Comparison of ENCODE assay signal across 11 mouse cellular contexts in genomic region chr4:114712005-114712665, GRCm38 (mm10).
DNase-seq lines count a peak whose midpoint lies in the region; ATAC-seq and TF ChIP-seq lines count a peak whose summit lies in the region.
"Had no signal": no experiment of that assay in that cellular context is flagged by ENCODE, and none has a peak within 500 bp of the region (broad histone marks: within the 10 kb centered on the region; RNA-seq: fewer than 3 reads in every experiment).

No protein-coding gene starts in this region.

- 27% methylated on average over 7 of the region's 7 CpGs for WGBS in lung, postnatal 0 days
- WGBS in kidney, adult 2 months, result 29% methylated on average over 7 of the region's 7 CpGs
- 32% methylated on average over 7 of the region's 7 CpGs for WGBS in neural tube, embryonic 14.5 days

- no peaks in the 10 kb centered on the region for H3K9me3 ChIP-seq in lung, postnatal 0 days (ENCODE audit: low read length)
- no peaks in the 10 kb centered on the region for H3K9me3 ChIP-seq in neural tube, embryonic 14.5 days (ENCODE audit: control insufficient read depth, low read length)
- H3K9me3 ChIP-seq: limb, embryonic 15.5 days had no signal

- no peak overlapping the region for H3K27ac ChIP-seq in lung, postnatal 0 days (ENCODE audit: low read length)
- H3K27ac ChIP-seq in kidney, adult 2 months (ENCODE audit: insufficient read depth, low read depth, low read length), result no peak overlapping the region
- H3K27ac ChIP-seq in neural tube, embryonic 14.5 days (ENCODE audit: low read depth, low read length), result no peak overlapping the region
- H3K27ac ChIP-seq: limb, embryonic 15.5 days had no signal

- H3K4me3 ChIP-seq in lung, postnatal 0 days (ENCODE audit: low read depth, low read length), result no peak overlapping the region
- H3K4me3 ChIP-seq in kidney, adult 2 months (ENCODE audit: insufficient read depth, low read depth, low read length), result no peak overlapping the region
- H3K4me3 ChIP-seq in neural tube, embryonic 14.5 days (ENCODE audit: low read depth, low read length), result no peak overlapping the region
- H3K4me3 ChIP-seq: limb, embryonic 15.5 days had no signal

- peak; percentile 42 for DNase-seq in embryo, embryonic 10 days (ENCODE audit: low spot score)
- DNase-seq in embryo, embryonic 11 days, result no peak
- DNase-seq in lung, postnatal 0 days (ENCODE audit: low spot score), result peak; percentile 7
- no peak for DNase-seq in lung, postnatal 36 days
- DNase-seq in kidney, adult 2 months, result peak; percentile 80
- no peak for DNase-seq in layer of hippocampus, postnatal 36 days
- DNase-seq in ovary, adult 18-20 months (ENCODE audit: low spot score), result no peak
- DNase-seq: cerebellum, adult 9-11 months; heart, adult 11 months had no signal

- TF ChIP-seq POLR2A in kidney, adult 2 months (IDR thresholded peaks at IDR 0.05; ENCODE audit: low read depth, low read length), result no peak

- no peak overlapping the region for H3K4me2 ChIP-seq in lung, postnatal 0 days (replicated peaks; ENCODE audit: low read depth, low read length)
- H3K4me2 ChIP-seq in neural tube, embryonic 14.5 days (ENCODE audit: low read depth, low read length), result no peak overlapping the region
- H3K4me2 ChIP-seq: limb, embryonic 15.5 days had no signal

- no peaks in the 10 kb centered on the region for H3K36me3 ChIP-seq in lung, postnatal 0 days (ENCODE audit: insufficient read depth, low read length)
- no peaks in the 10 kb centered on the region for H3K36me3 ChIP-seq in kidney, adult 2 months (ENCODE audit: control insufficient read depth, insufficient read depth, low read length)
- H3K36me3 ChIP-seq in neural tube, embryonic 14.5 days (ENCODE audit: control insufficient read depth, insufficient read depth, low read length), result no peaks in the 10 kb centered on the region
- H3K36me3 ChIP-seq: limb, embryonic 15.5 days had no signal

- H3K9ac ChIP-seq in lung, postnatal 0 days (replicated peaks; ENCODE audit: low read depth), result no peak overlapping the region
- no peak overlapping the region for H3K9ac ChIP-seq in neural tube, embryonic 14.5 days (replicated peaks; ENCODE audit: low read depth, low read length)
- H3K9ac ChIP-seq: limb, embryonic 15.5 days had no signal

- no peaks in the 10 kb centered on the region for H3K27me3 ChIP-seq in lung, postnatal 0 days (replicated peaks; ENCODE audit: insufficient read depth, low read length)
- H3K27me3 ChIP-seq in kidney, adult 2 months (replicated peaks; ENCODE audit: control insufficient read depth, insufficient read depth, low read length), result no peaks in the 10 kb centered on the region
- no peaks in the 10 kb centered on the region for H3K27me3 ChIP-seq in neural tube, embryonic 14.5 days (ENCODE audit: control insufficient read depth, insufficient read depth, low read length)

- TF ChIP-seq CTCF in lung, postnatal 0 days (IDR thresholded peaks at IDR 0.05), result peak; percentile 23; the same call in 1 of the 2 replicates
- TF ChIP-seq CTCF in kidney, adult 2 months (conservative IDR thresholded peaks at IDR 0.05; ENCODE audit: insufficient read depth, insufficient read length, low read depth, low read length), result no peak

- no peaks in the 10 kb centered on the region for H3K4me1 ChIP-seq in lung, postnatal 0 days (ENCODE audit: insufficient read depth, low read depth, low read length)
- H3K4me1 ChIP-seq in kidney, adult 2 months (ENCODE audit: control insufficient read depth, insufficient read depth, low read length), result no peaks in the 10 kb centered on the region
- H3K4me1 ChIP-seq in neural tube, embryonic 14.5 days (ENCODE audit: control insufficient read depth, insufficient read depth, low read length), result 0 out of 2 replicates have a peak, but pooled peaks cover 2% of the 10 kb centered on the region
- H3K4me1 ChIP-seq: limb, embryonic 15.5 days had no signal

- no peak for TF ChIP-seq EP300 in lung, postnatal 0 days (IDR thresholded peaks at IDR 0.05)

- ATAC-seq in lung, postnatal 0 days, result no peak
- peak; percentile 60; the same call in 1 of the 2 replicates for ATAC-seq in neural tube, embryonic 14.5 days (ENCODE audit: low read depth)

Comparison
In these comparisons a context has a peak if more than half of its experiments do, and no peak if none do; other contexts are left out.
1. DNase-seq: peak in embryo, embryonic 10 days (single experiment), lung, postnatal 0 days (single experiment) and kidney, adult 2 months (single experiment); none in embryo, embryonic 11 days (single experiment), lung, postnatal 36 days (single experiment), layer of hippocampus, postnatal 36 days (0 of 2) and ovary, adult 18-20 months (single experiment).